Comparison of ENCODE assay signal across 26 mouse cellular contexts in genomic region chr9:77673986-77674385, GRCm38 (mm10). TPM values are rescaled to one million over a fixed set of nuclear protein-coding genes. Genes with fewer than 3 reads are reported as not detected.
DNase-seq lines count a peak whose midpoint lies in the region; ATAC-seq lines count a peak whose summit lies in the region.
"Had no signal": no experiment of that assay in that cellular context is flagged by ENCODE, and none has a peak within 500 bp of the region (broad histone marks: within the 10 kb centered on the region; RNA-seq: fewer than 3 reads in every experiment).

No protein-coding gene starts in this region.

- H3K4me3 ChIP-seq in kidney, embryonic 15.5 days (replicated peaks), result no peak overlapping the region
- H3K4me3 ChIP-seq: embryonic facial prominence, embryonic 15.5 days; erythroblast, embryonic 14.5 days; forebrain, embryonic 10.5 days; heart, embryonic 15.5 days; hindbrain, embryonic 10.5 days had no signal

- no peak overlapping the region for H3K27ac ChIP-seq in kidney, embryonic 15.5 days
- H3K27ac ChIP-seq: embryonic facial prominence, embryonic 15.5 days; forebrain, embryonic 10.5 days; heart, embryonic 15.5 days; hindbrain, embryonic 10.5 days; hindbrain, embryonic 14.5 days had no signal

- H3K9ac ChIP-seq in kidney, embryonic 15.5 days, result no peak overlapping the region
- H3K9ac ChIP-seq: embryonic facial prominence, embryonic 15.5 days; heart, embryonic 15.5 days; hindbrain, embryonic 14.5 days had no signal

- no peak for ATAC-seq in kidney, embryonic 15.5 days (replicated peaks; ENCODE audit: low FRiP score)
- ATAC-seq: activated CD4-positive, CD25-positive, alpha-beta regulatory T cell, adult 4 months; CD4-positive, CD25-positive, alpha-beta regulatory T cell, adult 4 months; forebrain, embryonic 14.5 days had no signal

- DNase-seq in adrenal gland, adult 2 months, result peak; percentile 21
- no peak for DNase-seq in adrenal gland, postnatal 14 days
- peak; percentile 37 to 45 for DNase-seq in kidney, adult 8-10 months
- DNase-seq in Muller cell, postnatal 12 days (ENCODE audit: inconsistent ontology term), result peak; percentile 81
- peak; percentile 23 to 60 for DNase-seq in kidney, postnatal 25 days
- DNase-seq in gastrocnemius, postnatal 25 days, result no peak
- no peak for DNase-seq in spleen, postnatal 36 days (ENCODE audit: low spot score in 2 of 2)
- DNase-seq: B cell, adult 2 months; cerebellum, adult 11 months; cerebellum, adult 8-10 months; embryo, embryonic 11 days; heart, adult 18-20 months; heart, postnatal 14 days had no signal

- WGBS in kidney, embryonic 15.5 days, result 65% methylated on average over 2 of the region's 2 CpGs

- H3K4me1 ChIP-seq in kidney, embryonic 15.5 days, result no peaks in the 10 kb centered on the region
- H3K4me1 ChIP-seq: embryonic facial prominence, embryonic 15.5 days; forebrain, embryonic 10.5 days; heart, embryonic 15.5 days; hindbrain, embryonic 10.5 days had no signal

- H3K9me3 ChIP-seq in kidney, embryonic 15.5 days (replicated peaks), result no peaks in the 10 kb centered on the region
- H3K9me3 ChIP-seq: embryonic facial prominence, embryonic 15.5 days; forebrain, embryonic 10.5 days; G1E; heart, embryonic 15.5 days had no signal

- H3K4me2 ChIP-seq in kidney, embryonic 15.5 days, result no peak overlapping the region
- H3K4me2 ChIP-seq: embryonic facial prominence, embryonic 15.5 days; heart, embryonic 11.5 days; heart, embryonic 15.5 days; hindbrain, embryonic 14.5 days had no signal

- no peaks in the 10 kb centered on the region for H3K36me3 ChIP-seq in kidney, embryonic 15.5 days
- H3K36me3 ChIP-seq: embryonic facial prominence, embryonic 15.5 days; forebrain, embryonic 10.5 days; G1E; heart, embryonic 15.5 days; hindbrain, embryonic 10.5 days had no signal

- no peaks in the 10 kb centered on the region for H3K27me3 ChIP-seq in kidney, embryonic 15.5 days
- H3K27me3 ChIP-seq: embryonic facial prominence, embryonic 15.5 days; heart, embryonic 15.5 days had no signal

RNA-seq across cellular contexts. Expression of gene Klhl31, which starts 37.7 kb away (rescaled TPM):
- under 1 TPM in 1 of 2 experiments, not detected in 1; 0.03 TPM for total RNA-seq in adrenal gland, adult 2 months (2021)
- polyA plus RNA-seq in adrenal gland, adult 2 months (2012; rRNA removed), result not detected in 2 replicates
- total RNA-seq in adrenal gland, postnatal 14 days (2021), result 0.04 TPM in 1 of 2 replicates, not detected in the other
- polyA plus RNA-seq in kidney, embryonic 15.5 days (2015; fragmentation: Nextera tagmentation; extraction: Ambion mirVana), result 1.3 and 2.7 TPM in 2 replicates
- total RNA-seq in gastrocnemius, postnatal 25 days (2021), result 100 to 1,000 TPM; 393 to 551 TPM
- total RNA-seq: adrenal gland, postnatal 36 days had no signal
- polyA plus RNA-seq: activated CD4-positive, CD25-positive, alpha-beta regulatory T cell, adult 4 months; CD4-positive, CD25-positive, alpha-beta regulatory T cell, adult 4 months; erythroblast, embryonic 14.5 days; G1E had no signal

Comparison
In these comparisons a context has a peak if more than half of its experiments do, and no peak if none do; other contexts are left out.
1. DNase-seq: peak in adrenal gland, adult 2 months (single experiment), kidney, adult 8-10 months (2 of 2), Muller cell, postnatal 12 days (single experiment) and kidney, postnatal 25 days (2 of 2); none in adrenal gland, postnatal 14 days (single experiment), gastrocnemius, postnatal 25 days (single experiment) and spleen, postnatal 36 days (0 of 2).
2. RNA of gene Klhl31, which starts 37.7 kb away (total RNA-seq): 393 to 551 TPM in gastrocnemius, postnatal 25 days; 0.04 TPM in adrenal gland, postnatal 14 days and 0.03 TPM in adrenal gland, adult 2 months; every median in the first group is over 100 times any median in the second.